Mouse (Mus musculus) hindbrain, embryonic 11.5 days (tissue): ENCODE measurements around the gene Fas. TPM values are rescaled to one million over a fixed set of nuclear protein-coding genes. Genes with fewer than 3 reads are reported as not detected.

Experiments used
- ATAC-seq: fragments of 200-750 bp; cut with Nextera tagmentation; 2 replicates; pipeline ENCODE4 v1.8.0; 2017; ENCODE audit warnings: mild to moderate bottlenecking, moderate TSS enrichment, moderate library complexity; ENCODE audit not compliant: low FRiP score
- DNase-seq: peaks from one replicate; pipeline ENCODE4 v3.0.0-alpha.2; 2015; ENCODE audit warnings: low spot score
- H3K27ac ChIP-seq: fragments of 300-500 bp; sonication (generic); 2 replicates; pipeline ENCODE4 v1.5.1; 2014; ENCODE audit warnings: mild to moderate bottlenecking, low read depth, low read length
- H3K27me3 ChIP-seq: fragments of 300-500 bp; sonication (generic); 2 replicates; pipeline ENCODE4 v1.6.1; 2014; ENCODE audit warnings: mild to moderate bottlenecking, low read length, moderate library complexity, mixed read lengths; ENCODE audit not compliant: control insufficient read depth, insufficient read depth
- H3K36me3 ChIP-seq: fragments of 300-500 bp; sonication (generic); 2 replicates; pipeline ENCODE4 v1.6.1; 2014; ENCODE audit warnings: mild to moderate bottlenecking, low read length, moderate library complexity, mixed read lengths; ENCODE audit not compliant: control insufficient read depth, insufficient read depth
- H3K4me1 ChIP-seq: fragments of 300-500 bp; sonication (generic); replicated peaks from 2 replicates; pipeline ENCODE4 v1.6.1; 2014; ENCODE audit warnings: low read length, mixed read lengths; ENCODE audit not compliant: control insufficient read depth, insufficient read depth
- H3K4me2 ChIP-seq: fragments of 300-500 bp; sonication (generic); replicated peaks from 2 replicates; pipeline ENCODE4 v1.6.1; 2014; ENCODE audit warnings: mild to moderate bottlenecking, low read depth, low read length
- H3K4me3 ChIP-seq: fragments of 300-500 bp; sonication (generic); 2 replicates; pipeline ENCODE4 v1.5.1; 2014; ENCODE audit warnings: low read depth, low read length
- H3K9ac ChIP-seq: fragments of 300-500 bp; sonication (generic); 2 replicates; pipeline ENCODE4 v1.6.1; 2014; ENCODE audit warnings: low read depth, low read length
- H3K9me3 ChIP-seq: fragments of 300-500 bp; sonication (generic); 2 replicates; pipeline ENCODE4 v1.6.1; 2016; ENCODE audit warnings: low read length; ENCODE audit not compliant: control insufficient read depth
- WGBS: fragments of 180-500 bp; shearing (Covaris S2); extraction: QIAGEN DNeasy Blood & Tissue Kit; methylation state at CpG from one replicate; pipeline ENCODE4 v1.1.7; 2014; 5-methylcytosine and 5-hydroxymethylcytosine counted together
- polyA plus RNA-seq: library from polyadenylated mRNA; unstranded; fragments of >200 nt; fragmentation: Nextera tagmentation; extraction: Ambion mirVana; gene quantifications from 2 replicates; pipeline ENCODE4 v1.2.1, GENCODE M21; 2014

Fas gene
- 0.49 and 1.2 TPM in 2 replicates for polyA plus RNA-seq

DNA sequence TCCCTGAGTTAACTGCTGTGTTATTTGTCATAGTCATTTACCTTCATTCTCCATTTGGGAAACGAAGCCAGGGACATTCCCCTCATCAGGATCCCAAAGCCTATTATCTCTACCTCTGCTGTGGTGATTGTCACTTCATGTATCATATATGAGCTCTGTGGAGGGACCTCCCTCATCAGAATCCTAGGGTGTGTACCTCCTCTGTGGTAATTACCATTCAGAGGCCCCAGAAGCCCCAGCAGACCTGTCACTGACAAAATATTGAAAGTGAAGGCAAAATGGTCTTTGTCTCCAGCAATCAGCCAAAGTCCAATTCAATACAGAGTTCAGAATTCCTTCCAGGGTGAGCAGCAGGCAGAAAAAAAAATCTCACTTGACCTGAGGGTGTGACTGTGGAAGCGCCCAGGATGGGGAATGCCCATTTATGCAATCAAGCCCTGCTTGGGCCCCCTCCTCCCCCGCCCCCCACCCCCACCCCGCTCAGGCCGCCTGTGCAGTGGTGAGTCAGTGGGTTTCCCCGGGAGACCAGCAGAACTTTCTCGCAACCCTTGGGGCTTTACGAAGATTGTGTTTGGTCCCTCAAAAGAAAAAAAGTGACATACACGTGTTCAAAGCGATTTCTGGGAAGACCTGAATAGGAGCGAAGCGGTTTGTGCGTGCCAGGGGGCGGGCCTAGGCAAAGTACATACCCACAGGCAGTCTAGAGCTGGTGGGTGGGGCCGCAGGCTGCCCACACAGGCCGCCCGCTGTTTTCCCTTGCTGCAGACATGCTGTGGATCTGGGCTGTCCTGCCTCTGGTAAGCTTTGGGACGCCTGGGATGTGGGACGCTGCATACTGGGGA, at the start of gene Fas:
Gene Fas, plus strand, starts transcription at position 719 of the 842 bp plus-strand sequence.
- Histone ChIP-seq H3K4me2 (peak within 1 kb of the TSS; percentile 68), H3K27me3 (no peaks in the 10 kb centered on the region), H3K4me1 (peaks cover 4% of the 10 kb centered on the region; the same call in 1 of the 2 replicates), H3K36me3 (no peaks in the 10 kb centered on the region), H3K4me3 (peak within 1 kb of the TSS; percentile 29), H3K9me3 (no peaks in the 10 kb centered on the region), H3K9ac (no peak within 1 kb of the TSS), H3K27ac (no peak within 1 kb of the TSS)
- WGBS: 3% methylated on average over 19 of the region's 19 CpGs
- peak; percentile 58 for DNase-seq
- peak; percentile 94 for ATAC-seq

DNA sequence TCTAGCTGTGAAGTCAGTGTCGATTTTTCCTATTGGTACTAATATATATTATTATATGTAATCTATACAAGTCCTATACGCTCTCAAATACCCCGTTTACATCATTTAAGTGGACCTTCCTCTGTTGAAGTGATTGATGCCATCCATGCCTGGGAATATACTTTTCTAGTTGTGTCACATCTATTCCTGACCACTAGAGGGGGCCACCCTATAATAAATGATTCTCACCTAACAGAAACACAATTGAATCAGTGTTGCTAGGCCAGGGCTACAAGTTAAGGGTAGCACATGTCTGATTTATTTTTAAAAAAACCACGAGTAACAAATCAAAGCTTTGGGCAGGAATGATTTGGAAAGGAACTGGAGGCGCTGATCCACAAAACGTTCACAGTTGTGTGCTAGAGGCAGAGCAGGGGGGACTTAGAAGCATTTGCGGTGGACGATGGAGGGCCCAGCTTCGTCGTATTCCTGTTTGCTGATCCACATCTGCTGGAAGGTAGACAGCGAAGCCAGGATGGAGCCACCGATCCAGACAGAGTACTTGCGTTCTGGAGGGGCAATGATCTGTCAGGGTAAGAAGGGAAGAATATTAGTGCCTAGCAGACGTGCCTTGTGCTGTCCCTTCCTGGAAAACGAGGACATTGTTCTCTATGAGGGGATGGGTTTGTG, 49.1 kb upstream of the Fas start:
- 68% methylated on average over 15 of the region's 15 CpGs for WGBS
- Histone ChIP-seq H3K4me1 (no peaks in the 10 kb centered on the region), H3K27me3 (no peaks in the 10 kb centered on the region), H3K9ac (no peak overlapping the region), H3K36me3 (no peaks in the 10 kb centered on the region), H3K4me3 (no peak overlapping the region), H3K9me3 (no peaks in the 10 kb centered on the region), H3K27ac (no peak overlapping the region), H3K4me2 (no peak overlapping the region)
- ATAC-seq (0 out of 2 replicates have a peak, but pooled peaks have one; percentile 45), DNase-seq (peak; percentile 52)

DNA sequence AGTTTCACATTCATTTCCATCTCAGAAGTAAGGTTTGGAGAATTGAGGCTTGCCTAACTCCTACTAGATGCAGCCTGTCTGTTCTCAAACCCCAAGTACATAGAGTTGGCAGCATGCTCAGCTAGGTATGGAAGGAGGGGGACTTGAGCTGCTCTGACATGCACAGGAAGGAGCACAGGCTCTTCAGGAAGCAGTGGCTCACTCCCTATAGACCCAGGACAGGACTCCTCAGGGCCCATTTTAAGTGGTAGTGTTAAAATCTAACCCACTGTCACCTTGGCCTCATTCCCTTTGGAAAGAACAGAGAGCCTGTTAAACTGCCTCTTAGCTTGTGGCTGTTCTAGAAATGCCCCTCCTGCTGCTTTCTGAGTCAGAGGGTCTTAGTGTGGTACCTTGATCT, 47.5 kb upstream of the Fas start:
- ATAC-seq (no peak), DNase-seq (no peak)
- Histone ChIP-seq H3K4me2 (no peak overlapping the region), H3K27ac (no peak overlapping the region), H3K27me3 (no peaks in the 10 kb centered on the region), H3K4me1 (no peaks in the 10 kb centered on the region), H3K9ac (no peak overlapping the region), H3K36me3 (no peaks in the 10 kb centered on the region), H3K9me3 (no peaks in the 10 kb centered on the region), H3K4me3 (no peak overlapping the region)

DNA sequence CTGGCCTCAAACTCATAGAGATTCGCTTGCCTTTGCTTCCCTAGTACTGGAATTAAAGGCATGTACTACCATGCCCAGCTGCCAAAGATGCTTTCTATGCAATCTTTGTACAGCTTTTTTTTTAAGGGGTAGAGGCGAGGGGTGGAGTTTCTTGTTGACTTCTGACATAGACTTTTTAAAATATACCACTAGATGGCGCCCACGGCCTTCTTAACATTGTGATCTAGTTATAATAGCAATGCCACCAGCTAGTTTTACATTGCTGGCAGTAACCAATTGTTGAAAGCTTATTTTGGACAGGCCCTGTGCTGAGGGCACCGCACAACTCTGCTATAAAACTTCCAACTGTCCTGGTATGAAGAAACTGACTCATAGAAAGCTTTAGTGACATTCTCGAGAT, 46.4 kb upstream of the Fas start:
- Histone ChIP-seq H3K27ac (no peak overlapping the region), H3K36me3 (no peaks in the 10 kb centered on the region), H3K27me3 (no peaks in the 10 kb centered on the region), H3K4me3 (no peak overlapping the region), H3K9me3 (no peaks in the 10 kb centered on the region), H3K4me1 (no peaks in the 10 kb centered on the region), H3K4me2 (no peak overlapping the region), H3K9ac (no peak overlapping the region)
- DNase-seq (peak; percentile 84), ATAC-seq (no peak)
- 21% methylated on average over 6 of the region's 6 CpGs for WGBS

DNA sequence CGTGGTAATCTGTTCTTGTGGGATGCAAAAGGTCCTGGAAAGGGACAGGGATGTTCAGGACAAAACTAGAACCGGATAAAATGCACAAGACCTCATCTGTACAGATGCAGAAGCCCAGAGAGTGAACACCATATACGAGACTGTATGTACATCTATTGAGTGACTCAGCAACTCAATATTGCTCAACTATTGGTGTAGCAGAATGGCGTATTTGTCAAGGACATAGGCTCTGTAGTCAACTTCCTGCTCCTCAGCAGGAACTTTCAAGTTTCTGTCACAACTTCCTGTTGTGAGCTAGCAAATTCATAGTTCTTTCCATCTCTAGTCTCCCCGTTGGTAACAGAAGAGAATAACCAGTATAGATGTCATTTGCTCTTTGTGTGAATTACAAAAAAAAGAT, 41.9 kb upstream of the Fas start:
- no peak for DNase-seq
- WGBS: 85% methylated on average over 5 of the region's 5 CpGs
- H3K9ac ChIP-seq: no peak overlapping the region
- ATAC-seq: no peak
- H3K27ac ChIP-seq: no peak overlapping the region
- H3K4me2 ChIP-seq: no peak overlapping the region
- no peaks in the 10 kb centered on the region for H3K9me3 ChIP-seq
- H3K27me3 ChIP-seq: no peaks in the 10 kb centered on the region
- H3K36me3 ChIP-seq: no peaks in the 10 kb centered on the region
- H3K4me3 ChIP-seq: no peak overlapping the region
- no peaks in the 10 kb centered on the region for H3K4me1 ChIP-seq

DNA sequence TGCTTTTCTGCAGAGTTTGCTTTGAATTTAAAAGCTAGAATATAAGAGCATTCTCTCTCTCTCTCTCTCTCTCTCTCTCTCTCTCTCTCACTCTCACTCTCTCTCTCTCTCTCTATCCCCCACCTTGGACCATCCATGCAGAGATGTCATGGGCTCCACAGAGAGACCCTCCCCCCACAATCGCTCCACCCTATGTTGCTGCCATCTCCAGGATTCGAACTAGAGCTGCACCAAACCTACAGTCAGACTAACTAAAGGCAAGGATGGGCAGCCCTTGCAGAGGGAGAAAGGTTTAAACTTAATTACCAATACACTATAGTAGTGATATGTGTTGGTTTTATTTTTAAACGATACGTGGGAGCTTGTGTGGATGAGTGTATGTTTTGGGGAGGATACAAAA, 39.8 kb upstream of the Fas start:
- DNase-seq: no peak
- Histone ChIP-seq H3K27ac (no peak overlapping the region), H3K9ac (no peak overlapping the region), H3K4me1 (no peaks in the 10 kb centered on the region), H3K9me3 (no peaks in the 10 kb centered on the region), H3K4me3 (no peak overlapping the region), H3K36me3 (no peaks in the 10 kb centered on the region), H3K27me3 (no peaks in the 10 kb centered on the region), H3K4me2 (no peak overlapping the region)
- WGBS: 86% methylated on average over 4 of the region's 4 CpGs
- no peak for ATAC-seq

DNA sequence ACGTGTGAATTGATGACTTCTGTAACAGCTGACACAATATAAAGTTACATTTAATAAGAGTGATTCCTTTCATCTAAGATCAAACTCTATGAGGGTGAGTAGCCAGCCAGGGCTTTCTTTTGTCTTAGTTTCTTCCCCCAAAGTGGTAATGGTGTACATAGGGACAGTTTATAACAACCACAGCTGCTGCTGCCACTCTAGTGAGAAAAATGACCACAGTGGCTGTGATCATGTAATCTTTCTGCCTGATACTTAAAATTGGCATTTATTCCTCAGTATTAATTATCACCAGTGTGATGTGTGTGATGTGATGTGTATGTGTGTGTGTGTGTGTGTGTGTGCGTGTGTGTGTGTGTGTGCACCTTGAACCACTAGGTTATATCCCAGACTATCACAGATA, 38.6 kb upstream of the Fas start:
- DNase-seq (no peak), ATAC-seq (no peak)
- H3K4me2 ChIP-seq: no peak overlapping the region
- H3K27me3 ChIP-seq: no peaks in the 10 kb centered on the region
- no peak overlapping the region for H3K9ac ChIP-seq
- H3K36me3 ChIP-seq: no peaks in the 10 kb centered on the region
- H3K4me1 ChIP-seq: no peaks in the 10 kb centered on the region
- no peak overlapping the region for H3K27ac ChIP-seq
- H3K9me3 ChIP-seq: no peaks in the 10 kb centered on the region
- no peak overlapping the region for H3K4me3 ChIP-seq
- WGBS: 79% methylated on average over 2 of the region's 2 CpGs

DNA sequence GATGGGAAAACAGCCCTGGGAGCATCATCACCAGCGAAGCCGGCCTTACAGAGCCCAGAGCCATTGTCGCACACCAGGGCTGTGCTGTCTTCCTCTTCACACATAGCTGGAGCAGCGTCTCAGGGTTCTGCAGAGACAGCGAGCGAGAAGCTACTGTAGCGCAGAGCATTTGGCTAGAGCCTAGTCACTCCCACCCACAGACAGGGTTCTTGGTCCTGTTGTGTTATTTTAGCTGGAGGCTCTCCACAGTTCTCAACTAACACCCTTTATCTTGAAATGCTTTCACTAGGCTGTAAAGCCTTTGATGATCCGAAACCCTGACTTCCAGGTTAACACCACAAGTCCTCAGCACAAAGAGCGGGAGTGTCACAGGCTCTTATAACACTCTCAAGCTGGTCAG, 38.0 kb upstream of the Fas start:
- H3K36me3 ChIP-seq: no peaks in the 10 kb centered on the region
- H3K4me2 ChIP-seq: no peak overlapping the region
- no peak overlapping the region for H3K27ac ChIP-seq
- H3K9ac ChIP-seq: no peak overlapping the region
- H3K9me3 ChIP-seq: no peaks in the 10 kb centered on the region
- 78% methylated on average over 9 of the region's 9 CpGs for WGBS
- no peaks in the 10 kb centered on the region for H3K27me3 ChIP-seq
- no peak for ATAC-seq
- no peak for DNase-seq
- no peaks in the 10 kb centered on the region for H3K4me1 ChIP-seq
- no peak overlapping the region for H3K4me3 ChIP-seq
